In genomic region chr2:26352291-26352910, GRCm38 (mm10) we compare ENCODE assay signal across 8 mouse cellular contexts. TPM values are rescaled to one million over a fixed set of nuclear protein-coding genes. Genes with fewer than 3 reads are reported as not detected.
DNase-seq lines count a peak whose midpoint lies in the region; ATAC-seq and TF ChIP-seq lines count a peak whose summit lies in the region.

No protein-coding gene starts in this region.

- CTCF ChIA-PET in Patski (lab: Charles Lee) = interaction anchor here (0.9 to 1.6 kb wide), 3 partner anchors 13 to 34 kb away, joined by 3 to 7 read pairs (median 4); no protein-coding TSS in a partner anchor

- peak overlapping the region; percentile 98 for H3K4me3 ChIP-seq in megakaryocyte, embryonic 14.5 days (replicated peaks)

- in situ Hi-C loops in Patski (cut with MboI; ENCODE audit: low pct_unique_long_range_greater_than_20kb) = no loop called here

- TF ChIP-seq CTCF in Patski (IDR thresholded peaks at IDR 0.05) = no peak

- peak; percentile 57 to 58 for DNase-seq in left cerebral cortex, postnatal 36 days (ENCODE audit: low spot score in 2 of 2)
- no peak for DNase-seq in left cerebral cortex, adult 9 months (ENCODE audit: low spot score in 2 of 2)
- no peak for DNase-seq in Patski (ENCODE audit: low read depth, low spot score)
- peak; percentile 73 for DNase-seq in cerebellum, adult 9-11 months
- DNase-seq in heart, postnatal 4 days = peak; percentile 49
- DNase-seq in thymus, postnatal 10 days (ENCODE audit: low spot score in 2 of 2) = peak; percentile 74 to 81
- DNase-seq in retina, embryonic 14.5 days (ENCODE audit: low spot score) = no peak

- peak; percentile 12 for ATAC-seq in Patski

- POLR2A ChIA-PET in Patski (lab: Charles Lee) = interaction anchor here (0.5 to 1.8 kb wide), 5 partner anchors 20 to 1129 kb away, joined by 3 to 14 read pairs (median 6); no protein-coding TSS in a partner anchor

- H3K27me3 ChIP-seq in Patski = no peaks in the 10 kb centered on the region
- peaks cover 13% of the 10 kb centered on the region for H3K27me3 ChIP-seq in megakaryocyte, embryonic 14.5 days (replicated peaks)

- H3K36me3 ChIP-seq in megakaryocyte, embryonic 14.5 days (replicated peaks; ENCODE audit: low read length) = peaks cover 70% of the 10 kb centered on the region

- peaks cover 83% of the 10 kb centered on the region for H3K4me1 ChIP-seq in megakaryocyte, embryonic 14.5 days

- H3K9me3 ChIP-seq in megakaryocyte, embryonic 14.5 days = no peaks in the 10 kb centered on the region

- intact Hi-C loops in left cerebral cortex, postnatal 36 days (cut with DNase I) = loop anchor here (2.0 to 5.0 kb wide), 2 partner anchors 35 to 52 kb away; partner anchors contain the start of genes Entr1 and Pmpca

RNA-seq across cellular contexts. Expression of gene Dnlz, which starts 0.5 kb away (rescaled TPM):
- total RNA-seq in left cerebral cortex, postnatal 36 days (2021) = 10 to 100 TPM; 27.5 to 28.7 TPM
- polyA plus RNA-seq in Patski (2021) = 19.3 TPM
- total RNA-seq in heart, postnatal 4 days (2021) = 10 to 100 TPM; 16.1 to 16.6 TPM
- polyA plus RNA-seq in megakaryocyte, embryonic 14.5 days (2012; ENCODE audit: insufficient read depth, low replicate concordance) = 34.4 and 35.3 TPM in 2 replicates

RNA-seq across cellular contexts. Expression of gene Card9, which starts 8.3 kb away (rescaled TPM):
- total RNA-seq in left cerebral cortex, postnatal 36 days (2021) = 1 to 10 TPM; 2.1 to 2.7 TPM
- 0.50 TPM for polyA plus RNA-seq in Patski (2021)
- under 1 TPM; 0.60 to 0.95 TPM for total RNA-seq in heart, postnatal 4 days (2021)
- 29.8 and 81.2 TPM in 2 replicates for polyA plus RNA-seq in megakaryocyte, embryonic 14.5 days (2012; ENCODE audit: insufficient read depth, low replicate concordance)

RNA-seq across cellular contexts. Expression of gene Snapc4, which starts 28.1 kb away (rescaled TPM):
- 10 to 100 TPM; 54.0 to 71.0 TPM for total RNA-seq in left cerebral cortex, postnatal 36 days (2021)
- 32.7 TPM for polyA plus RNA-seq in Patski (2021)
- 10 to 100 TPM; 20.8 to 21.0 TPM for total RNA-seq in heart, postnatal 4 days (2021)
- 15.8 and 18.0 TPM in 2 replicates for polyA plus RNA-seq in megakaryocyte, embryonic 14.5 days (2012; ENCODE audit: insufficient read depth, low replicate concordance)

RNA-seq across cellular contexts. Expression of gene Entr1, which starts 36.7 kb away (rescaled TPM):
- 100 to 1,000 TPM; 138 to 162 TPM for total RNA-seq in left cerebral cortex, postnatal 36 days (2021)
- polyA plus RNA-seq in Patski (2021) = 89.9 TPM
- total RNA-seq in heart, postnatal 4 days (2021) = 10 to 100 TPM; 55.5 to 62.3 TPM
- 10.0 and 30.9 TPM in 2 replicates for polyA plus RNA-seq in megakaryocyte, embryonic 14.5 days (2012; ENCODE audit: insufficient read depth, low replicate concordance)

RNA-seq across cellular contexts. Expression of gene Pmpca, which starts 36.7 kb away (rescaled TPM):
- total RNA-seq in left cerebral cortex, postnatal 36 days (2021) = 10 to 100 TPM; 91.4 to 91.9 TPM
- polyA plus RNA-seq in Patski (2021) = 99.2 TPM
- total RNA-seq in heart, postnatal 4 days (2021) = 100 to 1,000 TPM; 107 to 113 TPM
- 110 and 172 TPM in 2 replicates for polyA plus RNA-seq in megakaryocyte, embryonic 14.5 days (2012; ENCODE audit: insufficient read depth, low replicate concordance)

Comparison
In these comparisons a context has a peak if more than half of its experiments do, and no peak if none do; other contexts are left out.
1. DNase-seq: peak in left cerebral cortex, postnatal 36 days (2 of 2), cerebellum, adult 9-11 months (single experiment), heart, postnatal 4 days (single experiment) and thymus, postnatal 10 days (2 of 2); none in left cerebral cortex, adult 9 months (0 of 2), Patski (single experiment) and retina, embryonic 14.5 days (single experiment).